Mouse (Mus musculus) bone marrow macrophage, adult 2 months (primary cell): ENCODE measurements around the gene Tmem200a. TPM values are rescaled to one million over a fixed set of nuclear protein-coding genes. Genes with fewer than 3 reads are reported as not detected.

ENCODE experiments used
- H3K27ac ChIP-seq: 2 replicates; pipeline ENCODE4 v1.5.1; 2012; ENCODE audit warnings: low read depth, low read length; ENCODE audit not compliant: insufficient read depth
- H3K4me1 ChIP-seq: 2 replicates; pipeline ENCODE4 v1.6.1; 2012; ENCODE audit warnings: low read length; ENCODE audit not compliant: control insufficient read depth, insufficient read depth
- H3K4me3 ChIP-seq: 2 replicates; pipeline ENCODE4 v1.5.1; 2012; ENCODE audit warnings: mild to moderate bottlenecking, low read length, moderate library complexity; ENCODE audit not compliant: insufficient read depth
- CTCF ChIP-seq: IDR thresholded peaks from 2 replicates; pipeline ENCODE4 v1.5.1; 2012; ENCODE audit warnings: low read depth, mild to moderate bottlenecking, low read length, moderate library complexity
- POLR2A ChIP-seq: IDR thresholded peaks from 2 replicates; pipeline ENCODE4 v1.6.1; 2012; ENCODE audit warnings: mild to moderate bottlenecking, low read depth, low read length, borderline replicate concordance
- polyA plus RNA-seq: library from polyadenylated mRNA; stranded (reverse); fragments of >200 nt; gene quantifications from 2 replicates; pipeline ENCODE4 v1.2.4, GENCODE M21; 2012; ENCODE audit not compliant: missing spikeins, insufficient read depth, insufficient read length

Gene Tmem200a
- polyA plus RNA-seq, 1 experiment = not detected

DNA sequence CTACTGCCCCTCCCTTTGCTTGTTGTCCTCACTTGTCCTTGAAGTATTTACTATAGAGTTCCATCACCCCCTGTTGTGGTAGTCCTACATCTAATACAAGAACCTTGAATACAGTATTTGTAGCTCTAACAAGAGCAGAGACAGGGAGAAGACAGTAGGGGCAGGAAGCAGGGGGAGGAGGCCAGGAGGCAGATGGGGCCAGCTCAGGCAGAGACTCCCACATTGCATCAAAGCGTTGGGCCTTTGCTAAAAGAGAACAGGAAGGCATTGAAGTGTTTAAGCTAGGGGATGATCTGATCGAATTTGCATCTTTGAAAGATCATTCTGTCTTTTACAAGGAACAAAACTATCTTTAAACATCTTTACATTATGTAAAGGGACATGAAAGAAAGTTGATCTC lies 133.0 kb downstream of the Tmem200a start:
- no peak for TF ChIP-seq POLR2A
- TF ChIP-seq CTCF = no peak
- no peaks in the 10 kb centered on the region for H3K4me1 ChIP-seq
- H3K4me3 ChIP-seq = no peak overlapping the region
- no peak overlapping the region for H3K27ac ChIP-seq

GRCm38 (mm10) chr10:25944641-25945040 lies 134.2 kb downstream of the Tmem200a start:
- no peak overlapping the region for H3K27ac ChIP-seq
- TF ChIP-seq CTCF = no peak
- TF ChIP-seq POLR2A = no peak
- H3K4me1 ChIP-seq = no peaks in the 10 kb centered on the region
- no peak overlapping the region for H3K4me3 ChIP-seq

DNA sequence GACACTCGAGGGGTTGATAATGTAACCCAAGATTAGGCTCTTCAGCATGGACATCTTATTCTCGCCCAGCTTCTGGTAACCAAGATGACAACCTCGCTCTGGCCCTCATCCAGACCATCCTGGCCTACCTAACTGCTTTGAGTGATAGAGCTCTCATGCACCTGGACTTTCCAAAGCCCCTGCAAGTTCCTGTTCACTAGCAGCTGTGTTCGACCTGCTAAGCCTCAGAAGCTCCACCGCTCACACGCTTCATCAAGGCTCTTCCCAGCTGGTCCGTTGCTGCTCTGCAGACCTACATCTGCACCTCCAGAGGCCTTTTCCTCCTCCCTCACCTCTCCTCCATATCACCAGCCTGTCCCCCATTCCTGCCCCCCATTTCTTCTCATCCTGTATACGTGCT lies 147.1 kb downstream of the Tmem200a start:
- Histone ChIP-seq H3K27ac (no peak overlapping the region), H3K4me3 (no peak overlapping the region), H3K4me1 (no peaks in the 10 kb centered on the region)
- TF ChIP-seq CTCF (no peak), POLR2A (no peak)

DNA sequence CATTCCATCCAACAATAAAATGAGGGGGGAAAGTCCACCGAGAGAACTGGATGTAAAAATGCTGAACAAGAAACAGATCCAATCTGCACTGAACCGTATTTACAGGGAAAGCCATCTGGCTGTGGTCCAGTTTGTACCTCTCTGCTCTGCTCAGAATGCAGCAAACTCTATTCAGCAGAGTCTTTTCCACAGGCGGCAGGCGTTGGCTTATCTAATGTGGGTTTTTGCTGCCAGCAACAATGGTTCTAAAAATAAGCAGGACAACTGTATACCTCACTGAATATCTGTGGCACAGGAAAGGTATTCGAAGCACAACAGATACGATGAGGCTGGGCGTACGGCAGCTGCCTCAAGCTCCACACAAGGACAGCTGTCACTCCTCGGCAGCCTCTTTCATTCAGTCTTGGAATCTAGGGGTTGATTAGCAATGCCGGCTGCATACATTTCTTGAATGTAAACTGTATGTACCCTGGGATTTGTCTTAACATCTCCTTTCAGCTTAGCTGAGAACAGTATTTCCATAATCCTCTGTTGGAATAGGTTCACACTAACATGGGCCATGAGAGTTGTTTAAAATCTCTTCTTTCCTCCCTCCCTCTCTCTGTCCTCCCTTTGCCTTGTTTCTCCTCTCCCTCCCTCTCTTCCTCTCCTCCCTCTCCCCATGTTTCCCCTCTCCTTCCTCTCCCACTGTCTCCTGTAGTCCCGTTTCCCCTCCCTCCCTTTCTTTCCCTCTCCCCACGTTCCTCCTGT lies 149.3 kb downstream of the Tmem200a start:
- TF ChIP-seq POLR2A (no peak), CTCF (no peak)
- no peaks in the 10 kb centered on the region for H3K4me1 ChIP-seq
- H3K4me3 ChIP-seq = no peak overlapping the region
- no peak overlapping the region for H3K27ac ChIP-seq

GRCm38 (mm10) chr10:25928861-25929368 lies 149.9 kb downstream of the Tmem200a start:
- Histone ChIP-seq H3K4me3 (no peak overlapping the region), H3K27ac (no peak overlapping the region), H3K4me1 (no peaks in the 10 kb centered on the region)
- no peak for TF ChIP-seq CTCF

- H3K27ac ChIP-seq = no peak overlapping the region
- TF ChIP-seq POLR2A (no peak), CTCF (no peak)
- no peaks in the 10 kb centered on the region for H3K4me1 ChIP-seq
- H3K4me3 ChIP-seq = no peak overlapping the region
Measured at GRCm38 (mm10) chr10:25928448-25928786, 150.4 kb downstream of the Tmem200a start.

GRCm38 (mm10) chr10:25927553-25928447 lies 151.1 kb downstream of the Tmem200a start:
- Histone ChIP-seq H3K4me1 (no peaks in the 10 kb centered on the region), H3K27ac (no peak overlapping the region), H3K4me3 (no peak overlapping the region)
- TF ChIP-seq POLR2A (no peak), CTCF (no peak)

- no peak for TF ChIP-seq POLR2A
- TF ChIP-seq CTCF = no peak
- peaks cover 3% of the 10 kb centered on the region for H3K4me1 ChIP-seq
- H3K27ac ChIP-seq = no peak overlapping the region
- no peak overlapping the region for H3K4me3 ChIP-seq
Measured at GRCm38 (mm10) chr10:25920640-25921278, 158.1 kb downstream of the Tmem200a start.

- Histone ChIP-seq H3K4me1 (peaks cover 3% of the 10 kb centered on the region), H3K27ac (no peak overlapping the region), H3K4me3 (no peak overlapping the region)
- TF ChIP-seq CTCF (no peak), POLR2A (no peak)
Measured at GRCm38 (mm10) chr10:25918103-25918502, 160.7 kb downstream of the Tmem200a start.

DNA sequence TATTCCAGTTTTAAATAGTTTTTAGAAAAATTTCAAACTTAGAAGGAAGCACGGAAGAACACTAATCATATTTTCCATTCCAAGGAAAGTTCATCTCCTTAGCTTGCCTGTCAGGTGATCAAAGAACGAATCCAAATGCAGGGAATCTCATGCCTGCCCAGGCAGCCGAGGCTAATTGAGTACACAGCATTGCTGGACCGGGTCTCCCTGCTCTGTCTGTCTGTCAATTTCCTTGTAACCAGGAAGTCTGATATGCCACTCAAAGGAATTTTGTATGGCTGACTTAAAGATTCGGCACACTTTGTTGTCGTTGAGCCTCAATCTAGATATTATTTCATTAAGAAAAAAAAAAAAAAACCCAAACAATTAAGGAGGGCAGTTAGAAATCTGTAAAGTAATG lies 168.6 kb downstream of the Tmem200a start:
- Histone ChIP-seq H3K4me3 (no peak overlapping the region), H3K27ac (no peak overlapping the region), H3K4me1 (no peaks in the 10 kb centered on the region)
- TF ChIP-seq POLR2A = no peak
- no peak for TF ChIP-seq CTCF
